Mouse (Mus musculus) sigmoid colon, adult 10 weeks (tissue): ENCODE measurements around the gene Kdm4d. TPM values are rescaled to one million over a fixed set of nuclear protein-coding genes. Genes with fewer than 3 reads are reported as not detected.

Experiments
- polyA plus RNA-seq: library from polyadenylated mRNA; stranded (reverse); fragments of 350-450 nt; fragmentation: Illumina TruSeq; extraction: RNeasy Lipid Tissue Mini Kit (QIAGEN cat#74804); gene quantifications from one replicate; pipeline ENCODE4 v1.2.3, GENCODE M21; 2014; ENCODE audit warnings: low read depth, low replicate concordance

The Kdm4d gene
- polyA plus RNA-seq, result not detected

DNA sequence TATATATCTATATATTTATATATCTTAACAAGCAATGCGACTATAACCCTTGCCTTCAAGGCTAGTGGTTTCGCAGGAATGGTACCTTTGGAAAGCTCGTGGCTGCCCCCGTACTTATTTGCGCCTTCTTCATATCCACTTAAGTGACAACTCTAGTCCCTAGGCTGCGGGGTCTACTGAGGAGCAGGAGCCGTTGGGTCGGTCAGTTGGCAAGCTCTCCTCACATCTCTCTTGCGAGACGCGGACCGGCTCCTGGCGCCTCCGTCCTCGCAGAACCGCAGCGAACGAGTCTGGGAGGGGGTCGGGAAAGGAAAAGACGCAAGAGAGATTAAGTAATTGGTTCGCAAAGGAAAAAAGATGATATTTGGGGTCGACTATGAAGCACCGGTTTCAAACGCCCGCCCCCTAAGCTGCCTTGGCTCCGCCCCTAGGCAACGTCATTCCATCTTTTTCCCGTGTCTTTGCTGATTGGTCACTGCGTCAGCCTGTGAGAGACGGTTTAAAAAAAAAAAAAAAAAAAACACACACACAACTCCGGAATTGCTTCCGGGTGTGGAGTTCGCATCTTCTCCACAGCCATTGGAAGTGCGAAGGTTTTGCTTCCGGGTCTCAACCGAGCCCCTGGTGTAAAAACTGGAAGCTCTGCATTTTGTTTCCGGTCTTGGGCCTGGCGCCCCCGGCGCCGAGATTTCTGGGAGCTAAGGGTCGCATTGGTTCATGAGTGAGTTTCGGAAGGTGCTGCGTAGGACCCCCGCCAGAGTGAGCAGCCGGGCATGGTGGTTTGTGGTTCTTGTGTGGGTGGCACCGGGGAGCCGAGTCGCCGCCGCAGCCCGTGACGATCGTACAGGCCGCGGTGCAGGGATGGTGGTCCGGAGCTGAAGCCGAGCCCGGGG, at the start of gene Kdm4d, which contains the start of gene Cwc15:
TSS of gene Kdm4d (minus strand) at position 460 of the 893 bp plus-strand sequence.
TSS of gene Cwc15 (plus strand) at position 595 of the 893 bp plus-strand sequence.

Other genes starting within 250 kb of the Kdm4d start
- gene Sesn3, start 225.4 kb downstream of the Kdm4d start, polyA plus RNA-seq, result 27.9 TPM
- gene Endod1, start 119.0 kb downstream of the Kdm4d start, polyA plus RNA-seq, result 181 TPM
- 239 TPM for gene Cwc15, start 135 bp upstream of the Kdm4d start, polyA plus RNA-seq
- gene Amotl1, start 144.6 kb upstream of the Kdm4d start, polyA plus RNA-seq, result 8.5 TPM
- 4.0 TPM for gene Piwil4, start 240.3 kb upstream of the Kdm4d start, polyA plus RNA-seq